Mouse (Mus musculus): ENCODE data around the gene Hist1h1a.

- TF ChIP-seq TAL1 (IDR thresholded peaks at IDR 0.05; ENCODE audit: low read length) (no peak), GATA1 (IDR thresholded peaks at IDR 0.05; ENCODE audit: low read length) (no peak)
Measured at GRCm38 (mm10) chr13:23738677-23739068, 24.8 kb upstream of the Hist1h1a start, which contains the start of gene Hist1h1c.

All from erythroblast, embryonic 14.5 days (primary cell).